Mouse (Mus musculus): ENCODE measurements around the gene B9d1. TPM values are rescaled to one million over a fixed set of nuclear protein-coding genes. Genes with fewer than 3 reads are reported as not detected.

The B9d1 gene
- polyA plus RNA-seq, 1 experiment from 2014 or later = 32.9 TPM

DNA sequence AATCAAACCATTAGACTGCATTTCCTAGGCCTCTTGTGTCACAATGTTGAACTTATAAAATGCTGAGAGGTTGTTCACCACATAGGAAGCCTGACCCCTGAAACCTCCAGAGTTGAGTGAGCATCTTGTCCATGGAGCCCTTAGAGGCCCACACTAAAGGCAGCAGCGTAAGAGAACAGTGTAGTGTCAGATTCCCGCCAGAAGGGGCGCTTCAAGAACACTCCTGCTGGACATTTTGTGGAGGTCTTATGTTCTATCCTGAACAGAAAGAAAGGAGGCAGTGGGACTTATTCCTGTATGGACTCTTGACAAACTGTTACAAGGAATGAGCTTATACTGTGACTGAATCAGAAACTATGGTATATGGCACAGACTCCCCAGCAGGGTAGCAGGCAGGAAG lies 10.0 kb downstream of the B9d1 start:
- WGBS = 43% methylated on average over 3 of the region's 3 CpGs
- Histone ChIP-seq H3K9ac (ENCODE audit: low read depth, low read length) (no peak overlapping the region), H3K36me3 (ENCODE audit: insufficient read depth, low read length) (peaks cover 23% of the 10 kb centered on the region), H3K4me2 (ENCODE audit: low read length) (no peak overlapping the region), H3K27ac (no peak overlapping the region), H3K27me3 (ENCODE audit: insufficient read depth, low read length) (no peaks in the 10 kb centered on the region), H3K4me3 (replicated peaks; ENCODE audit: low read depth, low read length) (no peak overlapping the region), H3K4me1 (replicated peaks; ENCODE audit: insufficient read depth, low read length) (no peaks in the 10 kb centered on the region), H3K9me3 (replicated peaks; ENCODE audit: low read length) (no peaks in the 10 kb centered on the region)
- TF ChIP-seq CTCF (IDR thresholded peaks at IDR 0.05; ENCODE audit: low read depth) = peak; percentile 74
- ATAC-seq (replicated peaks; ENCODE audit: low FRiP score, low read depth) (peak; percentile 47; the same call in 1 of the 2 replicates), DNase-seq (ENCODE audit: low spot score) (peak; percentile 75)

DNA sequence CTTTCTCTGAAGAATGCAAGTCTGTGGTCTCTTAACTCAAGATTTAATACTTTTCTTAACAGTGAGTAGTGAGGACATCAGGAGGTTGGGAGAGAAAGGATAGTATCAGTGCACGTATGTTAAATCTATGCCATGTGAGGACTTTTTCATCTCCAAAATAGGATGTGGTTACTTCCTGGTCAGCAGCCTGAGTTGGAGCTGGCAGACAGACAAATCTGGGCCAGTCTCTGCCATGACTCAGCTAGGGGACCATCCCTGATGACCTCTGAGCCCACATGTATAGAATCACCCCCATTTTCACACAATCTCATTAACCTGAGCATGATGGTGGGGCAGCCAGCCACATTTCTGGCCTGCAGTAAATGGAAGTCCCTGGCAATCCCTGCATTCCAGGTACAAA lies 13.0 kb downstream of the B9d1 start:
- no peaks in the 10 kb centered on the region for H3K27me3 ChIP-seq (ENCODE audit: insufficient read depth, low read length)
- no peak for ATAC-seq (replicated peaks; ENCODE audit: low FRiP score, low read depth)
- H3K4me2 ChIP-seq (ENCODE audit: low read length) = no peak overlapping the region
- WGBS = 78% methylated on average over 1 of the region's 1 CpGs
- peaks cover 40% of the 10 kb centered on the region for H3K36me3 ChIP-seq (ENCODE audit: insufficient read depth, low read length)
- no peak for TF ChIP-seq CTCF (IDR thresholded peaks at IDR 0.05; ENCODE audit: low read depth)
- no peaks in the 10 kb centered on the region for H3K9me3 ChIP-seq (replicated peaks; ENCODE audit: low read length)
- no peaks in the 10 kb centered on the region for H3K4me1 ChIP-seq (replicated peaks; ENCODE audit: insufficient read depth, low read length)
- no peak overlapping the region for H3K27ac ChIP-seq
- no peak overlapping the region for H3K4me3 ChIP-seq (replicated peaks; ENCODE audit: low read depth, low read length)
- no peak overlapping the region for H3K9ac ChIP-seq (ENCODE audit: low read depth, low read length)
- DNase-seq (ENCODE audit: low spot score) = no peak

DNA sequence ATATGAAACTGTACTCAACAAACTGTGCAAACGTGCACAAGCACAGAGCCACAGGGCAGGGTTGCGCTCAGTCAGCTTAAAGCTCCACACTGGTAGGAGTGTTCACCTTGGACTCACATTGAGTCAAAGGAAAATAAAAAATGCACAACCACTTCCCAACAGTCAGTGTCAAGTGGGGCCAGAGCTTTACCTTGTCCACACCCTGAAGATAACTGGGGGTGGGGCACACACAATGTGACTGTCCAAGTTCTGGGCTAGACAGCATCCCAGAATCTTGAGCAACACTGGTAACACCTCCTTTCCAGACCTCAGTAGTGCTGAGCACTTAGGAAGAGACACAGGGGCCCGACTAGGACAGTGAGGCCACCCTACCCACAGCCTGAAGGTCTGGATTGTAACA lies 13.9 kb downstream of the B9d1 start:
- Histone ChIP-seq H3K4me2 (ENCODE audit: low read length) (no peak overlapping the region), H3K27ac (no peak overlapping the region), H3K9ac (ENCODE audit: low read depth, low read length) (no peak overlapping the region), H3K36me3 (ENCODE audit: insufficient read depth, low read length) (peaks cover 37% of the 10 kb centered on the region), H3K4me3 (replicated peaks; ENCODE audit: low read depth, low read length) (no peak overlapping the region), H3K4me1 (replicated peaks; ENCODE audit: insufficient read depth, low read length) (no peaks in the 10 kb centered on the region), H3K9me3 (replicated peaks; ENCODE audit: low read length) (no peaks in the 10 kb centered on the region), H3K27me3 (ENCODE audit: insufficient read depth, low read length) (no peaks in the 10 kb centered on the region)
- ATAC-seq (replicated peaks; ENCODE audit: low FRiP score, low read depth) = no peak
- WGBS = 90% methylated on average over 3 of the region's 3 CpGs
- no peak for DNase-seq (ENCODE audit: low spot score)
- TF ChIP-seq CTCF (IDR thresholded peaks at IDR 0.05; ENCODE audit: low read depth) = no peak

DNA sequence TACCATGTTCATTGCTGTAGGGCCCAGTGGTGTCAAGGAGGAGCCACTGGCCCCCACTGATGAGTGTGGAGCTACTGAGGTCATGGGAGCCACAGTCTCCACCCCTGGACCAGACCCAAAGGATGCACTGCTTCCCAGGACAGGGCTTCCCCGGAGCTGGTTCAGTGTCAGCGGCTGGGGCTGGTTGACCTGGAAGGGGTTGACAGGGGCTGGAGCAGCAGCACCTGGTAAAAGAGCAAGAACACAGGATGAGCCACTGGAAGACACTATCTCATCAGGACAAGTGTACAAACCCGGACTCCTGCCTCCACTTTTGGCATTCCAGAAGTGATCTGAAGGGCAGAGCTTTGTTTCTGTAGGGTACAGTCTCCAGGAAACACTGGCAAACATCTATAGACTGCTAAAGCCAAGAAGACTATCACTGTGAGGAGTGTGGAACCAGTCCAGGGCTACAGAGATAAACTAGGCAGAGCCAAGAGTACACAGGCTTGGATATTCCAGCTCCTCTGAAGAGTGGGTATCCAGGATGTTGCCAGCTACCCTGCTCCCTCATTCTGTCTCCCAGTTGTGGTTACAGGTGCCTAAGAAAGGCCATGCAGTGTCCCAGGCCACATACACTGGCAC lies 14.7 kb downstream of the B9d1 start:
- ATAC-seq (replicated peaks; ENCODE audit: low FRiP score, low read depth) (no peak), DNase-seq (ENCODE audit: low spot score) (no peak)
- no peaks in the 10 kb centered on the region for H3K9me3 ChIP-seq (replicated peaks; ENCODE audit: low read length)
- H3K4me1 ChIP-seq (replicated peaks; ENCODE audit: insufficient read depth, low read length) = no peaks in the 10 kb centered on the region
- H3K9ac ChIP-seq (ENCODE audit: low read depth, low read length) = no peak overlapping the region
- H3K4me3 ChIP-seq (replicated peaks; ENCODE audit: low read depth, low read length) = no peak overlapping the region
- WGBS = 95% methylated on average over 3 of the region's 3 CpGs
- no peak overlapping the region for H3K4me2 ChIP-seq (ENCODE audit: low read length)
- no peak overlapping the region for H3K27ac ChIP-seq
- TF ChIP-seq CTCF (IDR thresholded peaks at IDR 0.05; ENCODE audit: low read depth) = no peak
- H3K27me3 ChIP-seq (ENCODE audit: insufficient read depth, low read length) = no peaks in the 10 kb centered on the region
- H3K36me3 ChIP-seq (ENCODE audit: insufficient read depth, low read length) = peaks cover 37% of the 10 kb centered on the region

DNA sequence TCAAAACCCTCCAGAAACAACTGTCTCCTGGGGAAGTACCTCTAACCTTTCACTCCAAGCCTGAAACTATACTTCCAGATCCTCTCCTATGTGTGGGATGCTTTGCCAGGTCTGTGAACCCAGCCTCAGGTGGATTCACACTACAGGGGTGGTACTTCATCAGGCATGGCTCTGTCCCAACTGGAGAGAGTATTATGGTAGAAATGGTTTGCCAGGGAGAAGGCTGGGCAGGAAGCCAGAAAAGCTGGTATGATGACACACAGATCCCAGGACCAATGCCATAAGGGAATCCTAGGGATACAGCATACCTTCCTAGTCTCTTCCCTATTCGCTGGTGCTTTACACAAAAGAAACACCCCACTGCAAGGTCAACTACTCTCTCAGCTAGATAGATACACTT lies 21.9 kb downstream of the B9d1 start:
- TF ChIP-seq CTCF (IDR thresholded peaks at IDR 0.05; ENCODE audit: low read depth) = no peak
- H3K27ac ChIP-seq = no peak overlapping the region
- ATAC-seq (replicated peaks; ENCODE audit: low FRiP score, low read depth) (no peak), DNase-seq (ENCODE audit: low spot score) (no peak)
- peaks cover 20% of the 10 kb centered on the region for H3K36me3 ChIP-seq (ENCODE audit: insufficient read depth, low read length)
- peaks cover 8% of the 10 kb centered on the region; the same call in 1 of the 2 replicates for H3K4me1 ChIP-seq (replicated peaks; ENCODE audit: insufficient read depth, low read length)
- no peak overlapping the region for H3K4me2 ChIP-seq (ENCODE audit: low read length)
- no peak overlapping the region for H3K9ac ChIP-seq (ENCODE audit: low read depth, low read length)
- H3K9me3 ChIP-seq (replicated peaks; ENCODE audit: low read length) = no peaks in the 10 kb centered on the region
- WGBS = 100% methylated on average over 1 of the region's 1 CpGs
- no peaks in the 10 kb centered on the region for H3K27me3 ChIP-seq (ENCODE audit: insufficient read depth, low read length)
- no peak overlapping the region for H3K4me3 ChIP-seq (replicated peaks; ENCODE audit: low read depth, low read length)

DNA sequence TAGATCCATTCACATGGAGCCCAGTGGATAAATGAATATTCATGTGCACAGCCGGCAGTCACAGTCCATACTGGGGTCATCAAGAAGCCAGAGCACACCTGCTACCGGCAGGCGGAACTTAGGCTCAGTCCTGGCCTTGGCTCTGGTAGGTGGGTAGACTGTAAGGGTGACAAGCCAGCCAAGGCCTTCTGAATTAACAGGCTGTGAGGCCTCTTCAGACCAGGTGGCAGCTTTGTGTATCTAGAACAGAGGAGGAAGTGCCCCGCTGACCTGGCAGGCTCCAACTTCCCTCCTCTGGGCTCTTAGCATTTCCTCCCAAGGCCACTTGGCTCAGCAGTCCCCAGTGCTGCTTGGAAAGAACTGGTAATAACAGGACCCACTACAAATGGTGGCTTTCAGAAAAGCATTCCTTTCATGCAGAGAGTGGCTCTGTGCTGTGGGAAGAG lies 24.3 kb downstream of the B9d1 start:
- Histone ChIP-seq H3K27me3 (ENCODE audit: insufficient read depth, low read length) (no peaks in the 10 kb centered on the region), H3K4me1 (replicated peaks; ENCODE audit: insufficient read depth, low read length) (peaks cover 8% of the 10 kb centered on the region; the same call in 1 of the 2 replicates), H3K4me2 (ENCODE audit: low read length) (no peak overlapping the region), H3K9me3 (replicated peaks; ENCODE audit: low read length) (no peaks in the 10 kb centered on the region), H3K9ac (ENCODE audit: low read depth, low read length) (peak overlapping the region; percentile 32; the same call in 1 of the 2 replicates), H3K36me3 (ENCODE audit: insufficient read depth, low read length) (peaks cover 13% of the 10 kb centered on the region; the same call in 1 of the 2 replicates), H3K27ac (peak overlapping the region; percentile 64), H3K4me3 (replicated peaks; ENCODE audit: low read depth, low read length) (no peak overlapping the region)
- WGBS = 38% methylated on average over 4 of the region's 4 CpGs
- peak; percentile 36 for DNase-seq (ENCODE audit: low spot score)
- ATAC-seq (replicated peaks; ENCODE audit: low FRiP score, low read depth) = no peak; the same call in 1 of the 2 replicates
- no peak for TF ChIP-seq CTCF (IDR thresholded peaks at IDR 0.05; ENCODE audit: low read depth)

Measured in kidney, postnatal 0 days (tissue).